In genomic region chr2:161511101-161511759, GRCm38 (mm10) we compare ENCODE assay signal across 8 mouse cellular contexts.
DNase-seq lines count a peak whose midpoint lies in the region; ATAC-seq and TF ChIP-seq lines count a peak whose summit lies in the region.

No protein-coding gene starts in this region.

- intact Hi-C loops in heart, postnatal 10 days (cut with DNase I) = no loop called here

- H3K4me3 ChIP-seq in heart, embryonic 14.5 days (ENCODE audit: control insufficient read depth in 1 of 2, insufficient read depth in 1 of 2, low read depth in 1 of 2, low read length in 2 of 2) = peak overlapping the region; percentile 32 to 43
- peak overlapping the region; percentile 56 for H3K4me3 ChIP-seq in cortical plate, adult 2 months (ENCODE audit: insufficient read depth, low read length)
- H3K4me3 ChIP-seq in hindbrain, embryonic 15.5 days = peak overlapping the region; percentile 45
- H3K4me3 ChIP-seq in midbrain, embryonic 15.5 days = peak overlapping the region; percentile 41

- no peak for TF ChIP-seq POLR2A in cortical plate, adult 2 months (IDR thresholded peaks at IDR 0.05; ENCODE audit: extremely low read depth, insufficient read depth, low read length)

- no peaks in the 10 kb centered on the region for H3K9me3 ChIP-seq in heart, embryonic 14.5 days (ENCODE audit: control insufficient read depth, low read length)
- H3K9me3 ChIP-seq in hindbrain, embryonic 15.5 days = no peaks in the 10 kb centered on the region
- H3K9me3 ChIP-seq in midbrain, embryonic 15.5 days = no peaks in the 10 kb centered on the region

- no peak for TF ChIP-seq CTCF in cortical plate, adult 2 months (IDR thresholded peaks at IDR 0.05; ENCODE audit: extremely low read depth, insufficient read depth, low read length)

- DNase-seq in heart, postnatal 10 days = no peak
- DNase-seq in spleen, adult 18-20 months = no peak
- no peak for DNase-seq in kidney, postnatal 4 days
- no peak for DNase-seq in ovary, postnatal 36 days (ENCODE audit: low spot score)

- H3K4me2 ChIP-seq in heart, embryonic 14.5 days (ENCODE audit: low read length) = peak overlapping the region; percentile 72
- H3K4me2 ChIP-seq in hindbrain, embryonic 15.5 days = peak overlapping the region; percentile 68
- peak overlapping the region; percentile 59 for H3K4me2 ChIP-seq in midbrain, embryonic 15.5 days

- no peaks in the 10 kb centered on the region for H3K36me3 ChIP-seq in heart, embryonic 14.5 days (ENCODE audit: control insufficient read depth, insufficient read depth, low read length)
- no peaks in the 10 kb centered on the region for H3K36me3 ChIP-seq in hindbrain, embryonic 15.5 days
- no peaks in the 10 kb centered on the region for H3K36me3 ChIP-seq in midbrain, embryonic 15.5 days (replicated peaks)

- WGBS in heart, embryonic 14.5 days = 29% methylated on average over 8 of the region's 8 CpGs
- 17% methylated on average over 8 of the region's 8 CpGs for WGBS in hindbrain, embryonic 15.5 days
- 14% methylated on average over 8 of the region's 8 CpGs for WGBS in midbrain, embryonic 15.5 days

- no peaks in the 10 kb centered on the region for H3K27me3 ChIP-seq in heart, embryonic 14.5 days (ENCODE audit: control insufficient read depth, insufficient read depth, low read length)
- no peaks in the 10 kb centered on the region for H3K27me3 ChIP-seq in hindbrain, embryonic 15.5 days
- no peaks in the 10 kb centered on the region for H3K27me3 ChIP-seq in midbrain, embryonic 15.5 days (replicated peaks)

- no peak for ATAC-seq in heart, embryonic 14.5 days (ENCODE audit: insufficient number of reproducible peaks, insufficient read depth, low FRiP score, low read depth)
- 0 out of 2 replicates have a peak, but pooled peaks have one; percentile 56 for ATAC-seq in hindbrain, embryonic 15.5 days (ENCODE audit: low FRiP score, low read depth)
- peak; percentile 45; the same call in 1 of the 2 replicates for ATAC-seq in midbrain, embryonic 15.5 days (replicated peaks)

- peak overlapping the region; percentile 65 for H3K9ac ChIP-seq in heart, embryonic 14.5 days (ENCODE audit: low read length)
- peak overlapping the region; percentile 41 for H3K9ac ChIP-seq in hindbrain, embryonic 15.5 days
- peak overlapping the region; percentile 25; the same call in 1 of the 2 replicates for H3K9ac ChIP-seq in midbrain, embryonic 15.5 days

- H3K4me1 ChIP-seq in heart, embryonic 14.5 days (ENCODE audit: control insufficient read depth in 2 of 2, insufficient read depth in 2 of 2, low read length in 2 of 2) = peaks cover 0 to 7% of the 10 kb centered on the region in 2 experiments; a peak in 1 of 4 replicates
- no peaks in the 10 kb centered on the region; the same call in 1 of the 2 replicates for H3K4me1 ChIP-seq in cortical plate, adult 2 months (ENCODE audit: control insufficient read depth, insufficient read depth, low read length)
- peaks cover 11% of the 10 kb centered on the region for H3K4me1 ChIP-seq in hindbrain, embryonic 15.5 days (replicated peaks)
- peaks cover 8% of the 10 kb centered on the region for H3K4me1 ChIP-seq in midbrain, embryonic 15.5 days

- no peak overlapping the region for H3K27ac ChIP-seq in heart, embryonic 14.5 days (replicated peaks in 1 of 2; ENCODE audit: control insufficient read depth in 1 of 2, insufficient read depth in 1 of 2, low read depth in 2 of 2, low read length in 2 of 2)
- H3K27ac ChIP-seq in cortical plate, adult 2 months (ENCODE audit: insufficient read depth, low read length) = no peak overlapping the region; the same call in 1 of the 2 replicates
- 0 out of 2 replicates have a peak overlapping the region, but pooled peaks have one; percentile 20 for H3K27ac ChIP-seq in hindbrain, embryonic 15.5 days (replicated peaks)
- 0 out of 2 replicates have a peak overlapping the region, but pooled peaks have one; percentile 20 for H3K27ac ChIP-seq in midbrain, embryonic 15.5 days

Comparison
In these comparisons a context has a peak if more than half of its experiments do, and no peak if none do; other contexts are left out.
1. H3K27ac ChIP-seq: peak in hindbrain, embryonic 15.5 days (single experiment) and midbrain, embryonic 15.5 days (single experiment); none in heart, embryonic 14.5 days (0 of 2) and cortical plate, adult 2 months (single experiment).
2. Peak in every context shown above with its lines, with median percentiles within 50 percentile points of each other: H3K4me2 ChIP-seq, H3K4me3 ChIP-seq and H3K9ac ChIP-seq.